Comparison of ENCODE assay signal across 8 mouse cellular contexts in the genomic region with DNA sequence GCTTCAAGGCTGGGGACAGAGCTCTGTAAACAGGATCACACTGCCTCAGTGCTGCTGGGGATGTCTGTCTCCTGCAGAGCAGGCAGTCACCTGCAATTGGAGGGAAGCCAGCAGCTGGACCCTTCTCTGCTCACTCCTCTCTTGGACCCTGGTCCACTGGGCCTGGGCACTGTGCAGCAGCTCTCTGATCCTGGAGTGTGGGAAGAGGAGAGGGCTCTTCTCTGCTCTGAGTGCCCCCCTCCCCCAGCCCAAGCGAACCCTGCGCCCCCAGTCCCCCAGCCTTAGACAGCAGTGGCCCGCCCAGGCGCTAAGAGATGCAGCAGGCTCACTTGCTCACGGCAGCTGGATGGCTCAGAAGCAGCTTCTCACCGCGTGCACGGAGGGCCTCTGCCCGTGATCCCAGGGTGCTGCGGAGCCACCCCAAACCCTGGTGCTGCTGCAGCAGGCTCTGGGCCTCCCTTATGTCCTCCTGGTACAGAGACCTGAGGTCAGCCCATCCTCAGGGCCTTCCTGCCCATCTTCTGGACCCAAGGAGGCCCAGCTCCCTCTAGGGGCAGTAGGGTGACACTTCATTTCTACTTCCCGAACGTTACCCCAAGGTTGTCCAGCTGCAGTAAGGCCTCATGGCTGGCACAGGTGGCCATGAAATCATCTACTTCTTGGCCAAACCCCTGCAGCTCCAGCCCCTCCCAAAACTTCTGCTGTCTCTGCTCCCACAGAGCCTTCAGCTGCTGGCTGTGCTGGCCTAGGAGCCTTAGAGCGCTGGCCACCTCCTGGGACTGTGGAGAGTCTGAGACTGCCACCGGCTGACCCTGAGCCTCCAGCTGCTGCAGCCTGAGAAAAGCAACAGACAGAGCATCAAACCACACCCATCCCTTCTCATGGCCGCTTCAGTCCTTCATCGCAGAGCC. TPM values are rescaled to one million over a fixed set of nuclear protein-coding genes. Genes with fewer than 3 reads are reported as not detected.
DNase-seq lines count a peak whose midpoint lies in the region; ATAC-seq lines count a peak whose summit lies in the region.

No protein-coding gene starts in this region.

- 35% methylated on average over 16 of the region's 16 CpGs for WGBS in forebrain, embryonic 14.5 days
- WGBS in kidney, embryonic 15.5 days: 44% methylated on average over 16 of the region's 16 CpGs

- no peak overlapping the region for H3K27ac ChIP-seq in forebrain, embryonic 14.5 days (ENCODE audit: low read depth, low read length)
- H3K27ac ChIP-seq in kidney, embryonic 15.5 days: no peak overlapping the region

- no peaks in the 10 kb centered on the region for H3K36me3 ChIP-seq in forebrain, embryonic 14.5 days (ENCODE audit: control insufficient read depth, insufficient read depth, low read length)
- no peaks in the 10 kb centered on the region for H3K36me3 ChIP-seq in kidney, embryonic 15.5 days

- no peaks in the 10 kb centered on the region for H3K27me3 ChIP-seq in forebrain, embryonic 14.5 days (replicated peaks; ENCODE audit: control insufficient read depth, insufficient read depth, low read length)
- H3K27me3 ChIP-seq in kidney, embryonic 15.5 days: no peaks in the 10 kb centered on the region

- no peaks in the 10 kb centered on the region for H3K9me3 ChIP-seq in forebrain, embryonic 14.5 days (replicated peaks; ENCODE audit: control insufficient read depth, low read length)
- no peaks in the 10 kb centered on the region for H3K9me3 ChIP-seq in kidney, embryonic 15.5 days (replicated peaks)

- peak; percentile 47; the same call in 1 of the 2 replicates for ATAC-seq in cerebellum, adult (ENCODE audit: insufficient number of reproducible peaks, low FRiP score, low TSS enrichment)
- peak; percentile 23; the same call in 1 of the 2 replicates for ATAC-seq in forebrain, embryonic 14.5 days
- peak; percentile 35; the same call in 1 of the 2 replicates for ATAC-seq in kidney, embryonic 15.5 days (replicated peaks; ENCODE audit: low FRiP score)

- H3K4me1 ChIP-seq in forebrain, embryonic 14.5 days (ENCODE audit: control insufficient read depth, insufficient read depth, low read length): no peaks in the 10 kb centered on the region
- no peaks in the 10 kb centered on the region for H3K4me1 ChIP-seq in kidney, embryonic 15.5 days

- no peak overlapping the region for H3K4me2 ChIP-seq in forebrain, embryonic 14.5 days (ENCODE audit: low read length)
- no peak overlapping the region for H3K4me2 ChIP-seq in kidney, embryonic 15.5 days

- H3K9ac ChIP-seq in forebrain, embryonic 14.5 days (ENCODE audit: low read length): no peak overlapping the region
- no peak overlapping the region for H3K9ac ChIP-seq in kidney, embryonic 15.5 days

- intact Hi-C loops in left cerebral cortex, postnatal 4 days (cut with DNase I): no loop called here

- H3K4me3 ChIP-seq in forebrain, embryonic 14.5 days (ENCODE audit: low read depth, low read length): no peak overlapping the region
- no peak overlapping the region for H3K4me3 ChIP-seq in kidney, embryonic 15.5 days (replicated peaks)

- DNase-seq in left cerebral cortex, postnatal 4 days: peak; percentile 37
- DNase-seq in left cerebral cortex, adult 9 months (ENCODE audit: low spot score in 2 of 2): no peak
- peak; percentile 42 for DNase-seq in forebrain, embryonic 14.5 days (ENCODE audit: low spot score)
- peak; percentile 56 for DNase-seq in mesoderm, embryonic 11.5 days (ENCODE audit: low read depth, low spot score)
- peak; percentile 7 for DNase-seq in thymus, postnatal 25 days
- DNase-seq in layer of hippocampus, adult 9-11 months: no peak

RNA-seq across cellular contexts. Expression of a gene that starts 35.6 kb away (rescaled TPM):
- 1 to 10 TPM; 7.1 to 8.1 TPM for total RNA-seq in left cerebral cortex, postnatal 4 days (2021)
- 1.5 TPM in 2 replicates for polyA plus RNA-seq in forebrain, embryonic 14.5 days (2014; fragmentation: Nextera tagmentation; extraction: Ambion mirVana)
- polyA plus RNA-seq in kidney, embryonic 15.5 days (2015; fragmentation: Nextera tagmentation; extraction: Ambion mirVana): 1.8 and 2.6 TPM in 2 replicates

RNA-seq across cellular contexts. Expression of a gene that starts 41.5 kb away (rescaled TPM):
- total RNA-seq in left cerebral cortex, postnatal 4 days (2021): 1 to 10 TPM; 3.7 to 5.4 TPM
- 1.9 and 4.2 TPM in 2 replicates for polyA plus RNA-seq in forebrain, embryonic 14.5 days (2014; fragmentation: Nextera tagmentation; extraction: Ambion mirVana)
- 2.9 and 3.3 TPM in 2 replicates for polyA plus RNA-seq in kidney, embryonic 15.5 days (2015; fragmentation: Nextera tagmentation; extraction: Ambion mirVana)

RNA-seq across cellular contexts. Expression of a gene that starts 41.5 kb away (rescaled TPM):
- total RNA-seq in left cerebral cortex, postnatal 4 days (2021): 10 to 100 TPM; 10.2 to 11.1 TPM
- 16.4 and 23.3 TPM in 2 replicates for polyA plus RNA-seq in forebrain, embryonic 14.5 days (2014; fragmentation: Nextera tagmentation; extraction: Ambion mirVana)
- 19.4 and 21.9 TPM in 2 replicates for polyA plus RNA-seq in kidney, embryonic 15.5 days (2015; fragmentation: Nextera tagmentation; extraction: Ambion mirVana)

Comparison
In these comparisons a context has a peak if more than half of its experiments do, and no peak if none do; other contexts are left out.
1. DNase-seq: peak in left cerebral cortex, postnatal 4 days (single experiment), forebrain, embryonic 14.5 days (single experiment), mesoderm, embryonic 11.5 days (single experiment) and thymus, postnatal 25 days (single experiment); none in left cerebral cortex, adult 9 months (0 of 2) and layer of hippocampus, adult 9-11 months (single experiment).
2. Peak in every context shown above with its lines, with median percentiles within 50 percentile points of each other: ATAC-seq.